Mouse (Mus musculus) fat pad, adult 2 months (tissue): ENCODE results near the gene Ttc6.

Experiments
- DNase-seq: peaks from one replicate; pipeline ENCODE4 v3.0.0-alpha.2; 2011; ENCODE audit warnings: low read depth, low spot score; ENCODE audit errors: extremely low read depth

The Ttc6 gene

GRCm38 (mm10) chr12:57563909-57564308 is at the start of gene Ttc6:
Gene Ttc6 (plus strand): TSS chr12:57564113.
- no peak for DNase-seq

- DNase-seq: no peak
Measured at GRCm38 (mm10) chr12:57514552-57514951, 49.4 kb upstream of the Ttc6 start.

DNA sequence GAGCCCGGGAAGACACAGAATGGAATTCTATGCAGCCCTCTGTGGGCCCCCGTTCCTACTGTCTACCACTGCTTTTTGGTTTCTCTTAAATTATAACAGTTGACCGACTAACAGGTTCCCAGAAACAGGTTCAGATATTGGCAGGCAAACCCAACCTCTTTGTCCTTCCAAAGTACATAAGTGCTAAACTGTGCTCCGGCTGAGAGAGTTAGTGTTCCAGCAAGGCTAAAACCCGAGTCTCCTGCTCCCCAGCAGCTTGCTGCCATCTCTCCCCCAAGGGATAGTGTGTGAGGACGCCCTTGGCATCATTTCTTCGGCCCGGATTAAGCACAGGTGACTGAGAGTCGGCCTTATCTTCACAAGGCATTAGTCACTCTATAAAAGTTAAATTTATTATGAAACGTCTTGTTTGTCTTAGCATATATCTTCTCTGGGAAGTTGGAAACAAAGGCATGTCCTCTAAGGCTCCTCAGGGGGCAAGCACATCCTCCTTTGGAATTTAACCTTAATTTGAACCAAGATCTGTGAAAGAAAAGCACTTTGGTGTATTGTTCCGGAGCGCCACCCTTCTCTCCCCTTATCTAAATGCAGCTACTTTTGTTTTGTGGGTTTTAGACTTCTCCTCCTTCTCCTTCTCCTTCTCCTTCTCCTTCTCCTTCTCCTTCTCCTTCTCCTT is 48.1 kb upstream of the Ttc6 start:
- DNase-seq: peak; percentile 11

DNA sequence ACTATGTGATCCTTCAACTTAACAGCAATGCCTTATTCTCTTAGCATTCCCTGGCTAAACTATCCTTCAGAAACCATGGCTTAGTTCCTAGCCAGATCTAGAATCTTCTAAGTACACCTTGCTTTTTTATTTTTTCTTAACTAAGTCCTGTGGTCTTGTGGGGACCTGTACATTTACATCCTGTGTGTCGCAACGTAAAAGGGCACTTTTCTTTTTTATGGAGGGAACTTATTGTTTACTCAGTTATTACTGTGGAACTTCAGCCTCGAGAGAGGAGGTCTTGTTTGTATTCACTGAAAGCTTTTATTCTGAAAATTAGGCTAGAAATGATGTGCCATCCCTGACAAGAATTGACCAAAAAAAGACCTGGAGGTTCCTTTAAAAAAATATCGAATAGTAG is 35.6 kb upstream of the Ttc6 start:
- DNase-seq: no peak

DNA sequence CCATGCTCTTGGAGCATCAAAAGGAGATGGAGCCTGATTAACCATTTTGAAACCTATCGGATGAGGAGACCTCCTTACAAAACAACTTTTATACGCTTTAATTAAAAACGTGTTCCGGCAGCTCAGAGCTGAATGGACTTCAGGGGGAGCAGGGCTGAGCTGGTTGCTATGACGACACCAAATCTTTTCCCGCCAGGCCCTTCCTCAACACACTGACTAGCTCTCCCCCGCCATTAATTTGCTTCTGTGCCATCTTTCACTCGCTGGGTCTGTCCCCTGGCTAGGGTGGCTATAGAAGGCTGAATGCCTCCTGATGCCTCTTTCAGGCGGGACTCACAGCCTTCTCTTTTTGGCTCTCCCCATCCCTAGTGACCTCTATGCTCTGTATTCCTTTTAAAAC is 33.4 kb upstream of the Ttc6 start:
- no peak for DNase-seq

GRCm38 (mm10) chr12:57534517-57534878 is 29.4 kb upstream of the Ttc6 start:
- DNase-seq: no peak

- DNase-seq: no peak
Measured at GRCm38 (mm10) chr12:57534879-57535611, 28.9 kb upstream of the Ttc6 start.

- no peak for DNase-seq
Measured at GRCm38 (mm10) chr12:57536056-57536908, 27.6 kb upstream of the Ttc6 start.

DNA sequence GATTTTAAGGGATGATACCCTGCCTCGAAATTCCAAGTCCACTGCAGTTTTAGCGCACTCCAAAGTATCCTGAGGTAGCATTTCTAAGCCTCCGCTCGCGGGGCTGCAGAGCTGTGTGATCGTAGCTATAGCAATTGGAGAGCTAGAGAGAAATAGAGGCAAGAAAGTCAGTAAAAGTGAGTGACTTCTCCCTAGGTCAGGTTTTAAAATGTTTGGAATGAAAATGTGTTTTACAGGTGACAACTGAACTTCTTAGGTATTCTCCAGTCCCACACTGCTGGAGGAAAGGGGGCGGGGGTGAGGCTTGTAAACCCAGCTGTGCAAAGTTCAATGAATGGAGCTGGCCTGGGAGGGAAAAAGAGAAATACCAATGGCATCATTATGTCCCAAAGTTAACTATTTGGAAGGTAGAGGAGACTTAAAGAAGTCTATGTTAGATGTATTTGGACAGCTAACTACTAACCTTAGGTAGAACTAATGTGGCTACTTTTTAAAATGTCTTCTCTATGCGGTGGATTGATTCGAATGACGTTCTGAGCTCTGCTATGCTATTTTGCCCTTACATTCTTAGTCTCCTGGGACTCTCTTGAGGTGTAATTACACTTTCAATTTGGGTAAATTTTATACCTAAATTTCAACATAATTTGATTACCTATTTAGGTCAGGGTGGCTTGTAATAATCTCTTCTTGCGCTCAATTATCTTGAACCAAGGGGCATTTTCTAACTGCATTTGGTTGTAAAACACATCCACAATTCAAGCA is 26.8 kb upstream of the Ttc6 start:
- DNase-seq: no peak

GRCm38 (mm10) chr12:57537791-57538587 is 25.9 kb upstream of the Ttc6 start:
- no peak for DNase-seq

DNA sequence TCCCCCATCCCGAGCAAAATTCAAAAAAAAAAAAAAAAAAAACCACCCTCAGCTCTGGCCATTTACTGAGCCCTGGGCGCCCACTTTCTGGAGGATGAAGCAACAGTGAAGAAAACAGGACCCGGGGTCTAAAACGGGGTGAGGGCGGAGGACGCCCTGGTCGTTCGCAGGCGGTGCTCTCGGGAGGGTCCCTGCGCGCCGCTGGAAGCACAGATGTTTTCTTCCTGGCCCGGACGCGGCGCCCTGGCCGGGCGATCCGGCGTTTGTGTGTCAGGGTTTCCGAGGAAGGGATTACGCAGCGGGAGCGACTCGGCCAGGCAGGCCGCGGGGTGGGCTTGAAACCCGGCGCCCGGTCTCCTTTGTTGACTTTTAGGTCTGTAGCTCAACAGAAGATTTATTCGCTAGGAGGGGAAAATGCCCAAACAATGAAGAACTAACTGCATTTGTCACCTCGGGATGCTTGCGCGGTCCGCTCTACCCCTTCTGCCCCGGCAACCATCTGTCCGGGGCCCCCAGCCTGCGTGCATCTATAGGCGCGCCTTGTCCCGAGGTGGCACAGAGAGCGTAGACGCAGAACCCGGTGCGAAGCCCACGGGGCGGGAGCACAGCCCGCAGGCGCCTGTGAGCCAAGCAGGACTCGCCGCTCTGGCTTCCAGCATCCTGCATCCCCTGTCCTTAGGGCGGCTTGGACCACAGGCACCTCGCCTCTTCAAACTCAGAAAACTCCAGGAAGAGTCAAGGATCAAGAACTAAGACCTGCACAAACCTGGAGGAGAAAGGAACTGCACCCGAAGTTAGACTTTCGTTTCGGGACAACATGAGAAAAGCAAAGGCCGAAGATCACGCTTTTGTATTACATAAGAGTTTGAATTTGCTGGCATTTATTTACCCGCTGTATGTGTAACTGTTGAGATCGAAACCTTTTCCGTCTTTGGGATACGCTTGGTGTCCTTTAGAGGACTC is 25.0 kb upstream of the Ttc6 start:
- no peak for DNase-seq

DNA sequence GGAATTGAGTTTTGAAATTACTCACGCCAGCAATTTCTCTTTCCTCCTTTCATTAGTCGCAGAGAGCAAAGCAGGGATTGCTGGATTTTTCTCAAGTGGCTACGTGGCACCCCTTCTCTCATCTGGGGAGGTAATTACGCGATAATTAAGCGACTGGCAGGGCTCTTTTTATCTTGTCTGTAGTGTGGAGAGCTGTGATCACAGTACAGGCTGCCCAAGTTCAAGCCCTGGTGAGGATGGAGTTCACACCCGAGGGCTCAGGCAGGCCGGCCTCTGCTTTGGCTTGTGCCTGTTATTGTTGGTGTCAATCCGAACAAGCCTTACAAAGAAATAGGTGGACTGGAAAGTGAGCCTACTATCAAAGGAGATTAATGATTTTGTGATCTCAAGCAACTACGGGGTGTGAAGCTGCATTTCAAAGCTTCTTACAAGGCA is 24.3 kb upstream of the Ttc6 start:
- no peak for DNase-seq

DNA sequence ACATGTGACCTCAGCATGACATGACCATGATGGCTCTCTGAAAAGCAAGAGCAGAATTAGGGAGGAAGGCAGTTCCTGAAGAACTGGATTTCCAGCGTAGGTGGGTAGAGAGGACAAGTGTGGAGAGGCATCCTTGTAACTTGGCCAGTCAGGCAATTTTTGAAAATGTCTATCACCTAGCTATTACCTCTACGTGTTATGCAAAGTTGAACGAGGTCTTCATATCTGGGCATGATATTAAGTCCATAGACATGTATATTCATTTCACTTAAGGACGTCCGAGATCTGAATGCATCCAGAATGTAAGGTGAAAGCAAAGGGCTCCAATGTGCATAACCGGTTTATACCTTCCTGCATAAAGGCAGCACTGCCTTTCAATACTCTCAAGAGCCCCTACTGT is 22.8 kb upstream of the Ttc6 start:
- no peak for DNase-seq

- no peak for DNase-seq
Measured at GRCm38 (mm10) chr12:57541931-57542745, 21.8 kb upstream of the Ttc6 start.

- no peak for DNase-seq
Measured at GRCm38 (mm10) chr12:57542746-57543626, 20.9 kb upstream of the Ttc6 start.

- no peak for DNase-seq
Measured at GRCm38 (mm10) chr12:57543627-57543991, 20.3 kb upstream of the Ttc6 start.

- DNase-seq: no peak
Measured at GRCm38 (mm10) chr12:57544641-57545370, 19.1 kb upstream of the Ttc6 start.
